Mouse (Mus musculus) right cerebral cortex, postnatal 14 days (tissue): Measurements from ENCODE around the gene Uhrf2.

Experiments used
- DNase-seq: peaks from one replicate; pipeline ENCODE4 v3.0.0; 2022

Uhrf2 gene

GRCm38 (mm10) chr19:30128177-30128576 lies 97.9 kb downstream of the Uhrf2 start:
- no peak for DNase-seq

GRCm38 (mm10) chr19:30136308-30136707 lies 106.0 kb downstream of the Uhrf2 start:
- DNase-seq = no peak
